Mouse (Mus musculus): ENCODE data around the gene Rps8. TPM values are rescaled to one million over a fixed set of nuclear protein-coding genes. Genes with fewer than 3 reads are reported as not detected.
A peak's percentile ranks its signal among the peaks of the same experiment; 100 is the strongest.

Gene Rps8
- total RNA-seq (2017), result 1,886 and 2,148 TPM in 2 replicates

- peak; percentile 93 for ATAC-seq (replicated peaks; ENCODE audit: low read depth, poor library complexity, severe bottlenecking)
These were observed at the start of gene Rps8 for GRCm38 (mm10) chr4:117155792-117156355. Rps8 (minus strand) TSS chr4:117156243.

- no peak for ATAC-seq (replicated peaks; ENCODE audit: low read depth, poor library complexity, severe bottlenecking)
These were observed 46.9 kb upstream of the Rps8 start for GRCm38 (mm10) chr4:117202992-117203354.

- peak; percentile 89 for ATAC-seq (replicated peaks; ENCODE audit: low read depth, poor library complexity, severe bottlenecking)
These were observed 46.3 kb upstream of the Rps8 start for GRCm38 (mm10) chr4:117202046-117202991.

- ATAC-seq (replicated peaks; ENCODE audit: low read depth, poor library complexity, severe bottlenecking), result no peak
These were observed 35.8 kb upstream of the Rps8 start for GRCm38 (mm10) chr4:117191804-117192203.

- ATAC-seq (replicated peaks; ENCODE audit: low read depth, poor library complexity, severe bottlenecking), result 0 out of 2 replicates have a peak, but pooled peaks have one; percentile 6
These were observed 34.6 kb upstream of the Rps8 start for GRCm38 (mm10) chr4:117190660-117191059.

- ATAC-seq (replicated peaks; ENCODE audit: low read depth, poor library complexity, severe bottlenecking), result peak; percentile 81
These were observed 34.0 kb upstream of the Rps8 start for GRCm38 (mm10) chr4:117189856-117190543.

GRCm38 (mm10) chr4:117189382-117189855, 33.4 kb upstream of the Rps8 start:
- ATAC-seq (replicated peaks; ENCODE audit: low read depth, poor library complexity, severe bottlenecking), result peak; percentile 64

- ATAC-seq (replicated peaks; ENCODE audit: low read depth, poor library complexity, severe bottlenecking), result no peak
These were observed 32.9 kb upstream of the Rps8 start for GRCm38 (mm10) chr4:117188969-117189368.

GRCm38 (mm10) chr4:117182759-117183096, 26.7 kb upstream of the Rps8 start:
- peak; percentile 19 for ATAC-seq (replicated peaks; ENCODE audit: low read depth, poor library complexity, severe bottlenecking)

GRCm38 (mm10) chr4:117181863-117182758, 26.1 kb upstream of the Rps8 start, which contains the start of gene Kif2c:
Kif2c (minus strand) TSS chr4:117182639.
- peak; percentile 99 for ATAC-seq (replicated peaks; ENCODE audit: low read depth, poor library complexity, severe bottlenecking)

GRCm38 (mm10) chr4:117169936-117170335, 13.9 kb upstream of the Rps8 start:
- no peak for ATAC-seq (replicated peaks; ENCODE audit: low read depth, poor library complexity, severe bottlenecking)

GRCm38 (mm10) chr4:117161183-117161582, 5.1 kb upstream of the Rps8 start:
- no peak for ATAC-seq (replicated peaks; ENCODE audit: low read depth, poor library complexity, severe bottlenecking)

GRCm38 (mm10) chr4:117159666-117160065, 3.6 kb upstream of the Rps8 start:
- no peak for ATAC-seq (replicated peaks; ENCODE audit: low read depth, poor library complexity, severe bottlenecking)

- no peak for ATAC-seq (replicated peaks; ENCODE audit: low read depth, poor library complexity, severe bottlenecking)
These were observed 329 bp upstream of the Rps8 start for GRCm38 (mm10) chr4:117156372-117156771.

- ATAC-seq (replicated peaks; ENCODE audit: low read depth, poor library complexity, severe bottlenecking), result no peak
These were observed 837 bp downstream of the Rps8 start for GRCm38 (mm10) chr4:117155020-117155791.

GRCm38 (mm10) chr4:117152714-117153113, 3.3 kb downstream of the Rps8 start:
- no peak for ATAC-seq (replicated peaks; ENCODE audit: low read depth, poor library complexity, severe bottlenecking)

GRCm38 (mm10) chr4:117151416-117151815, 4.6 kb downstream of the Rps8 start:
- no peak for ATAC-seq (replicated peaks; ENCODE audit: low read depth, poor library complexity, severe bottlenecking)

- no peak for ATAC-seq (replicated peaks; ENCODE audit: low read depth, poor library complexity, severe bottlenecking)
These were observed 5.8 kb downstream of the Rps8 start for GRCm38 (mm10) chr4:117150212-117150733.

Measured in common myeloid progenitor, adult 5-6 weeks (primary cell).